Mouse (Mus musculus) induced T-regulatory cell, adult 2 months (primary cell): ENCODE results near the gene Abhd16b.

Experiments
- DNase-seq: peaks from one replicate; pipeline ENCODE4 v3.0.0-alpha.2; 2012; ENCODE audit warnings: low read depth

The Abhd16b gene

DNA sequence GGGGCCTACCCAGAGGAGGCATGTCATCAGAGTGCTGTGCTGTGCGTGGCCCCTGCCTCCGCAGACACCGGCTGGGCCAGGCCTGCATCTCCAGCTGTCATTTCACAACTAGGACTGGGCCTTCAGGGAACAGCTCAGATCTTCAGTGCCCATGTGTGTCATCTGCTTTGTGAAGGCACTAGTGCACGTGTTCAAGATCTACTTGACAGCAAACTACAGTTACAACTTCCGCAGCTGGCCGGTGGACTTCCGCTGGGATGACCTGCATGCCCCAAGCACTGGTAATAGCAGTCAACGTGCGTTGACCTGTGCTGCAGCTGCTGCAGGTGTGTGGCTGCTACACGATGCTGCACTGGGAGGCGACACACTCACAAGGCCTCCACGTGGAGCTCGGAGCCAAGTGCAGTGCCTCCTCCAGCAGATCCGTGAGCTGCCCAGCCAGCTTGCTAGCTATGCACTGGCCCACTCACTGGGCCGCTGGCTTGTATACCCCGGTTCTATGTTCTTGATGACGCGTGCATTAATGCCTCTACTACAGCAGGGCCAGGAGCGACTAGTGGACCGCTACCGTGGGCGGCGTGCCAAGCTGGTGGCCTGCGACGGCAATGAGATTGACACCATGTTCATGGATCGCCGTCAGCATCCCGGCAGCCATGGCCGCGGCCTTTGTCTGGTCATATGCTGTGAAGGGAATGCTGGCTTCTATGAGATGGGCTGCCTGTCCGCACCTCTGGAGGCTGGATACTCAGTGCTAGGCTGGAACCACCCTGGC is at the start of gene Abhd16b:
Abhd16b (plus strand) TSS at position 51 of the 772 bp plus-strand sequence.
- no peak for DNase-seq

DNA sequence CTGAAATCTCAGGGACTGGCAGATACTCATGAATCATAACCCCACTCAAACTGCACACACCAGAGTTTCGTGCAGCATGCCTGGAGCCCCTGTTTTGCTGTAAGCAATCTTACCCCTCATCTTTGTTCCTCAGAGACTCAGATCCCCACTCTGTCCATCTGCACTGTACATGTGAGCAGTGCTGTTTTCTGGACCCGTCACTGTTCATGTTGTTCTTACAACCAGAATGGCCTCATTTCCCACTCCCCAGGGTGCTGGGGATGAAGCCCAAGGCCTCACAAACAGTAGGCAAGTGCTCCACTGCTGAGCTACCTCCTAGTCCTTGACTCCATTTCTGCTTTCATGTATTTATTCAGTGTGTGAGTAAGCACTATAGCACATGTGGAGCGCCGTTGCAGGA is 40.8 kb upstream of the Abhd16b start:
- DNase-seq: no peak

DNA sequence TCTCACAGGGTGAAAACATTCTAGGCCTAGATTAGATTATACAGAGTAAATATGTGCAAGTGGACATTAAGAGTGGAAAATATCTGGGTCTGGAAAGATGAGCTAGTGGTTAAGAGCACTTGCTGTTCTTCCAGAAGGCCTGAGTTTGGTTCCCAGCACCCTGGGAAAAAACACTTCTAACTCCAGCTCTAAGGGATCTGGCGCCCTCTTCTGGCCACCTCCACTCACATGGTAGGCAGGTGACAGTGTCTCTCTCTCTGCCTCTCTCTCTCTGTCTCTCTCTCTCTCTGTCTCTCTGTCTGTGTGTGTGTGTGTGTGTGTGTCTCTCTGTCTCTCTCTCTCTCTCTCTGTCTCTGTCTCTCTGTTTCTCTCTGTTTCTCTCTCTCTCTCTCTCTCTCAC is 39.7 kb upstream of the Abhd16b start:
- peak; percentile 55 for DNase-seq

DNA sequence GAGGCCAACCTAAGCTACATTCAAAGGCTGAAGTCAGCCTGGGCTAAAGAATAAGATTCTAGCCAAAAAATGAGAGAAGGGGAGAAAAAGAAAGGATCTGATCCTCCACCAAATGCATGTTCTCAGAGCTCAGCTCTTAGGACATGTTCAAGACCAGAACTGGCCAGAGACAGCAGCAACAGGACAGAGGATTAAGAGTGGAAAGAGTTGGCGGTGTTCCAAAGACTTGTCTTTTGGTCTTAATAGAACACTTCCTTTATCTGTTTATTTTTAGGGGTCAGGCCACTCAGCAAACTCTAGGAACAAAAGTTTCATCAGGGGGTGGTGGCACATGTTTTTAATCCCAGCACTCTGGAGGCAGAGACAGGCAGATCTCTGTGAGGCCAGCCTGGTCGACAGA is 37.1 kb upstream of the Abhd16b start:
- no peak for DNase-seq

DNA sequence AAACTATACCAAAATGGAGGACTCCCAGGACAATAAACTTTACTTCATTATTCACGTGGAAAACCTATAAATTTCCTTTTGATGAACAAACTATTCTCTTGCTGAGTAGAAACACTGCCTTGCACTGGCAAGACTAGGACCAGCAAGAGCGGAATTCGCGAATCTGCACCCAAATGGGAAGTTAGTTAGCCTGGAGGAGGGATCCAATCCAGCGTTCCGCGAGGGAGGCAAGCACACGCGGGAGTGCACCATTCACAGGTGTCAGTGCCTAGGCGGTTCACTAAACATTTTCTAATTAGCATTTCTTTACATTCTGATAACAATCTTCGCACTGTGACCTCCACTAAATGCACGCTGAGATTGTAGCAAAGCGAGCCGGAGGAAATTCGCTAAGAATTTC is 35.2 kb upstream of the Abhd16b start:
- peak; percentile 38 for DNase-seq

DNA sequence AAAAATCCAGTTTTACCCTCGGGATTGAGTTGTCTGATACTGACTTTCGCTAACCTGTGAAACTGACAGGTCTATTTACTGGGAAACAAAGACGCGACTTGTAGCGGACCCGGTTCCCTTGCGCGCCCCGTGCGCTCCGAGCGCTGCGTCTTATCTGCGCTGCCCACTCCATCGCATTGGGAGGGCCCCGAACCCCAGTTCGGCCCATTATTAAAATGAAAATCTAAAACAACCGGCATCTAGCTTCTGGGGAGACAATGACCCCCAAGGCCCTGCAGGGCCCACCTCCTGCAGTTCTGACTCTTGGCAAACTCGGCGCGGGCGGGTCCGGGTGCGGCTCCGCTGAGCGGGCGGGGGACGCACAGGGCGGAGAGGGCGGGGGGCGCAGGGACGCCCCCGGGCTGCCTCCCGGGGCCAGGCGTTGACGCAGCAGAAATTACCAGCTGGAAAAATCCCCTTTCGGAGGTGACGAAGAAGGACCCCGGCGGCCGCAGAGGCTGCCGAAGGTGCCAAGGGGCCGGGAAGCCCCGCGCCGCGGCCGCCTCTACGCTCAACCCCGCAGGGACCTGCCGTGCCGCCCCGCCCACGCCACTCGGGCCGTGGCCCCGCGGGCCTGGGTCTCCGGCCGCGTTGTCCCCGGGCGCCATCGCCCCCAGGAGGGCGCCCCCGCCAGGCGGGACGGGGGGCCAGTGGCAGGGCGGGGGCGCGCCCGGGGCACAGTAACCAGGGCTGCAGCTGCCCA is 34.4 kb upstream of the Abhd16b start:
- DNase-seq: peak; percentile 73

DNA sequence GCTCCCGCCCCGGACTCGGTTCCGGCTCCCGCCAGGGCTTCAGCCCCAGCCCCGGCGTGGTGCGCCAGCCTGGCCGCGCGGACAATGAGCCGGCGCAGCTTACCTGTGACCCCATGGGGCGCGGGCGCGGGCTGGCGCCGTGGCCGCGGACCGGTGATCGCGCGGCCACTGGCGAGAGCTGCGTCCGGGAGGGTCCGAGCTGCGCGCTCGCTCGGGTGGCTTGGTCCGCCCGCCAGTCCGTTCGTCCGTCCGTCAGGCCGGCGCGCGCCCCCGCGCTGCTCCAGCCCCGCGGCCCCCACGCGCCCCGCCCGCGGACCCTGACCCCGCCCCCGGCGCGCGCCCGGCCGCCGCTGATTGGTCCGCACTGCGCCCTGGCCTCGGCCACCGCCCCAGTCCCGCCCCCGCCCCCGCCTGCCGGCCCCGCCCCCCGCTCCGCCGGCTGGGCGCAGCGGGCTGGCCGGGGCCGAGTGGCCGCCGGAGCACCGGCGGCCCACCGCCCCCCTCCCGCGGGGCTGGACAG is 33.8 kb upstream of the Abhd16b start, which contains the start of gene Zbtb46:
Zbtb46 (minus strand) TSS at position 274 of the 520 bp plus-strand sequence.
- peak; percentile 76 for DNase-seq

DNA sequence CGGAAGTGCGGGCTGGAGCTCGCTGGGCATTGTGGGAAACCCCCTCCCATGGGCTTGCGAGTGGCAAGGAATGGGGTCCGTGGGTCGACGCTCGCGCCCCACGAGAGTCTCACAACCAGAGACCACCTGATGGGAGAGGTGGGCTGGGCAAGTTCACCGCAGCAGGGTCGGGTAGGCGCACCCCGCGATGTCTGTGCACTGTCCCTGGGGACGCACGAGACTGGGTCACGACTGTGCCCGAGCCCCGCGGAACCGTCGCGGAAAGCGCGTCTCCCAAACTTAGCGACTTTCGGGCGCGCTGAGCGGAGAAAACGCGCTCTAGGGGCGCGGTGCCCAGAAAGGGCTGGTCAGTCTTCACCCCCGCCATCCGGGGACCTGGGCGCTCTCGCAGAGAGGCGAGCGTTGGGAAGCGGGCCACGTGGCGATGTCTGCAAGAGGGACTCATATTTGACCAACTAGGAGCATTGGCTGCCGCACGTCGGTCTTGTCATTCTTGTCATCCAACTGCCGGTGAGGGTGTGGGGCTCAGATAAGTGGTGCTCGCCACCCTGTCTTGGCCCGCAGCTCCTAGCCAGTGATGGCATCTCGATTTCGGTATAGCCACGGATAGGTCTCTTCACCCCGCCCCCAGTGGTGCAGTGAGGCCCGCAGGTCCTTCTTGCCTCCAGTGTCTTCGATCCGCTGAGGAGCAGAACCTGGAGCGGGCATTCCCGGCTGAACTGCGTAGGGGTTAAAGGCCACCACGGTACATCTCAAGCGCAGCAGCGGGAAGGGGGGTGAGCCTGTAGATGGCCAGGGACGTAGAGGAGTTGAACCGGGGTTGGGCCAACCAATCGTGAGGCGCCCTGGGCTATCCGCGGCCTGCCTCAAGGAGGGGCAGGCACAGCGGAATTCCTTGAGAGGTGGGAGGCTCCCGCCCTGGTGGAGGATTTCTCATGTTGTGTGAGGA is 33.1 kb upstream of the Abhd16b start:
- DNase-seq: peak; percentile 63

DNA sequence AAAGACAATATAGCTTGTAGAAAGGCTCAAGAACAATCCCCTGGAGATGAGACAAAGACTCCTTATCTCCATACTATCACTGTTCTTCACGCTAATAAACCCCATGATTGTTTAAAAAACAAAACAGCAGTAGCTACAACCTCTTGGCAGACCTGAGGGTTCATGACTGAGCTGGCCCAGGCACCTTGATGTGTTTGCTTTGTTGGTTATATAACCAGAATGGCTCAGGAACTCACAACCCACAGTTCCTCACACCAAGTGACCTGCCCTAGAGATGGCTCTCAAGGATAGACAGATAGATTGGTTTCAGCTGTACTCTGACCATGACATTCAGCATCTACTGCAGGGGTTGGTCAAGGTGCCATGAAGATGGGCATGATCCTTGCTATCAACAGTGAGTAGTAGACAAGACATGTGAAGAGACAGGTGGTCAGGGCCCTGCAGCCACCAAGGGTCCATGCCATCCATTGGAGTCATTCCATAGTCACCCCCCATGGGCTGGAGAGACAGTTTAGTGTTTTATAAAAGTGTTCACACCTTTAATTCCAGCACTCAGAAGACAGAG is 31.4 kb upstream of the Abhd16b start:
- peak; percentile 31 for DNase-seq

DNA sequence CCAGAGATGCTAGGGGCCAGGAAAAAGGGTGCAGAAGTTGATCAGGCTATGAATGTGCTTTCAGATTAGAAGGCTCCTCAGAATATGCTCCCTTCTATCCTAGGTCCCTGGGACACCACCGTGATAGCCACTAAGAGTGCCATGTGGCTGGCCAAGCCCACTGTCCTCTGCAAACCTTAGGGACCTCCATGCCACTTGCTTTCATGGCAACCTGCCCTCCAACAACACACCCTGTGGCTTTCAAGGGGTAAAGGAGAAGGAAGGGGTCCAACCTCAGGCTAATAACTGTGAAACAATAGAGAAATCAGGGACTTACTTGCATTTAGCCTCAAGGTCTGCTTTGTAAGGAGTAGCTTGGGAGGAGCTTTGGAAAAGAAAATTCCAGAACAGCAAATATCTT is 30.4 kb upstream of the Abhd16b start:
- no peak for DNase-seq

DNA sequence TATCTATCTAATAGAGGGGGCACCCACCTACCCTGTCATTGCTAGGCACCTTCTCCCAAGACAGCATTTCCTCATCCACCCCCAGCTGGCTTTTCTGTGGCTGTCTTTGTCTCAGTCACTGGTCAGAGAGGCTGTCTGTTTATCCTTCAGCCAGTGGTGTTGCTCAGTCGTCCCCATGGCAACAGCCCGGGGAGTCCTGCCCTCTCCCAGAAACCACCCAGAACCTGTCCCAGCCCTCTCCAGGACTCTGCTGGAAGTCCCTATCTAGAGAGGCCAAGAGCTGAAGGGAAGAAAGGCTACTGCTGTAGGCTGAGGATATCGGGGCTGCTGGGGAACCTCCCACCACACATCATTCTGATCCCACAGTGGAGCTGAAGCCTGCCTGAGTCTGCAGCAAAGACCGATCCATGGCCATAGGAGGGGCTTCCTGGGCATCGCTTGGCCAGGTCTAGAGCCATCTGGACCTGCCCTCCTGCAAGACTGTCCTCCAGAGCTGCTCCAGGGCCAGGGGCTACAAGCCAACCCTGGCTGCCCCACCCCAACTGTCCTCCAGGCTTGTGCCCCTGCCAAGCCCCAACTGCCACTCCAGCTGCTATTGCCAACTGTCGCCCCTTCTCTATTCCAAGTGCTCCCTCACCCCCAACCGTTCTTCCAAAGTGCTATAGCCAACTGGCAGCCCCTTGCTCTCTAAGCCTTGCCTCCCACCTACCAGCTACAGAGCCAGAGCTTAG is 29.8 kb upstream of the Abhd16b start:
- no peak for DNase-seq

DNA sequence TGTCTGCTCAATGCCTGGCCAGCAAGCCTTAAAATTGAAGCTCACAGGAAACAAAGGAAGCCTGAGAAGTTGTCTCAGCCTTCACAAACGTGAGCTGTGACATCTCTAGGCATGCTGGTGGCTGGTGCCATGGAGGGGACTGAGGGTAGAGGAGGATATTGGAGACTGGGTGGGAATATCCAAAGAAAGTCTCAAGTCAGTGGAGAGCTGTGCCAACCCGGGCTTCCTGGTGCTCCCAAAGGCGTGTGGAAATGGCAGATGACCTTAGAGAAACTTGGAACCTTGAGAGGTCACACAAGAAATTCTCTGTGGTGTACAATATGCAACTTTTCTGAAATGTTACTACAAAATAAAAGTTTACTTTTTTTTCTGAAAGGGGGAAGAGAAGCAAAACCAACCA is 27.6 kb upstream of the Abhd16b start:
- no peak for DNase-seq

DNA sequence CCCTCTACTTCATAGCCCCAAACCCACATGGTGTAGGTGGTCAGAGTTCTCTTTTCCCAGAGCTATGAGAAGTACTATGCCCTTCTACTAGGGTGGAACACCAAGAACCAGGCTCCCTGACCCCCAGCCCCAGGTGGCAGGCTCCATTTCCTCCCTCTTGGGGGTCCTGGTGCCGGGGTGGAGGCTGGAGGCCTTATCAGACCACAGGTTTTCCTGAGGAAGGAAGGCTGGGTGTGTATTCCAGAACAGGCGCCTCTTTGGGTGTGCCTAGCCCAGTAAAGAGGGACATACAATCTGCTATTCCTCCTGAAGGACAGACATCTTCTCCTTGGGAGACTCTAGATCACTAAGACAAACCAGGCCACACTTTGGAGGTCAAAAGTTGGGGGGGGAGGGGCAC is 22.7 kb upstream of the Abhd16b start:
- DNase-seq: no peak

DNA sequence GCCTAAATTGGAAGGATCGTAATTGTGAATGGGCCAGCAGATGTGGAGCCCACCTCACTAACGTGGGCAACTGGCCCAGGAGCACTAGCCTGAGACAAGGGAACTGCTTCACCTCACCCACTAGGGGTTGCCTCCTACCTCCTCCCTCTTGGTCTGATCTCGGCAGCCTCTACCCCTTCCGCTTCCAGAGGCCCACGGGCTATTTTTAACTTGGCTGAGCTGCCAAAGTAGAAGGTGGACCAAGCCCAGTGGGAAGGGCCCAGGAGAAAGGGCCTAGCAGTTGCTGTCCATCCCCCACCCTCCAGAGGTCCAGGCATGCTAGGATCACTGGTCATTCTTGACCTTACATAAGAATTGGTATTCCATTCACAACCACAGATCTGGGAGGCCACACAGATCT is 21.8 kb upstream of the Abhd16b start:
- DNase-seq: no peak

DNA sequence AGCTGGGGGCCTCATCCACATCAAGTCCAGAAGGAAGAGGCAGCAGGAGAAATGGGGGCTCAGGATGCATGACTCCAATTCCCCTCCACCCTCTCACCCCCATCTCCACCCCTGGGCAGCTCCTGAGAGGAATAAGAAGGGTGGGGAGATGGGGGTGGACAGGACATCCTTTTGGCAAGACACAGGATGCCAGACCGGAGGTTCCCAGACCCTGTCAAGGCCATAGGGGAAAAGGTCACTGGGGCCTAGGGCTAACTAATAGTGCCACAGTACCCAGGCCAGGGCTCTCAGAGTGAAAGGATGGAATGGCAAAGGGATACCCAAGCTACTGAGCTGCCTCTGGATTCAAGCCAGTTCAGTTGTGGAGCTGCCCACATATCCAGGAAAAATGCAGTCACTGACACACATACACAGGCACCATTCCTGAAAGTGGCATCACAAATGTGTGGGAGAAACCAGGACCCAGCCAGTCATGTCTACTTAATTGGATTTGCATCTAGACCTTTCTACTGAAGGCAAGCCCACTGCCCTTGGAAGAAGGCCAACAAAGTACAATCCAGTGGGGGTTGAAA is 20.7 kb upstream of the Abhd16b start:
- no peak for DNase-seq

DNA sequence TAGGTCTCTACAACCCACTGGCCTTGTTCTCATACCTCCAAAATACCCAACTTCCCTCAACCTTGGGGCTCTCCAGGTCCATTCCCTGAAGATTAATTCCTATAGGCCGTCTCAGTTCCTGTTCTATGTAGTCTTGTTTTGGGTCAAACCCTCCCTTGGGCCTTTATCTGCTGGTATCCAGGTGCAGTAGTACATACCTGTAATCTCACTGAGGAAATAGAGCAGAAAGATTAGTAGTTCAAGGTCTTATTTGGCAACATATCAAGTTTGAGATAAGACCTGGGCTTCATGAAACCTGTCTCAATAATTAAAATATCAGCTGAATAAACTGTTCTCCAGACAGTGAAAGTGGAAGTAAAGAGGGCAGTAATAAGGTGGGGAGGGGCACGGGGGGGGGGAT is 9.9 kb upstream of the Abhd16b start:
- no peak for DNase-seq

DNA sequence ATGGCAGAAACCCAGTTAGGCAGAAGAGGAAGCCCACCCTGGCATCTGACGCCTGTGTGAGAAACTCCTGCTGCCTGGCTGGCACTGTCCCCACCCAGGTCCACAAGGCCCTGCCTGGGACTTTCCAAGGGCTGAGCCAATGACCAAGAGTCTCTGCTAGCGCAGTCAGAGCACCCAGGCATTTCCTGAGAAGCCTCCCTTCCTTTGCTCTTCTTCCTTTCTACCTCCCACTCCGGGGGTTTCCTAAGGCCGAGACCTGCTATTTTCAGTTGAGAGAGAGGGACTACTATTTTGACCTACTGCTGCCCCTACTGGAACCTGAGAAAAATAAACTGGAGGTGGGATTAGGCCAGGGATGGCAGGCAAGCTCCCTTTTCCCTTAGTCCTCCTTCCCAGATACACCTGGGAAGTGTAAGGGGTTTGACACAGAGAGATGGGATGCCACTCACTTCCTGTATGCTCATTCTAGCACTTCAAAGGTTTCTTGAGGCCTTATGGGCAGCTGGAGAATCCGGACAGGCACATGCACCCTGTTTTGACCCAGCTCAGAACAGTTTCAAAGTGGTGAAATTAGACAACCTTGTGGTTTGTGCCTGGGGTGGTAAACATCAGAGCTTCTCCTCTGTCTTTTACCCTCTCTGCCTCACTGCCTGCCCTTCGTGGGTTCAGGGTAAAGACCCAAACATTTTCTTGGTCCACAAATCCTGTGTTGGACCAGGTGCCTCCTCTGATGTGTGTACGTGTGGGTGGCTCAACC is 9.3 kb upstream of the Abhd16b start:
- DNase-seq: peak; percentile 92

DNA sequence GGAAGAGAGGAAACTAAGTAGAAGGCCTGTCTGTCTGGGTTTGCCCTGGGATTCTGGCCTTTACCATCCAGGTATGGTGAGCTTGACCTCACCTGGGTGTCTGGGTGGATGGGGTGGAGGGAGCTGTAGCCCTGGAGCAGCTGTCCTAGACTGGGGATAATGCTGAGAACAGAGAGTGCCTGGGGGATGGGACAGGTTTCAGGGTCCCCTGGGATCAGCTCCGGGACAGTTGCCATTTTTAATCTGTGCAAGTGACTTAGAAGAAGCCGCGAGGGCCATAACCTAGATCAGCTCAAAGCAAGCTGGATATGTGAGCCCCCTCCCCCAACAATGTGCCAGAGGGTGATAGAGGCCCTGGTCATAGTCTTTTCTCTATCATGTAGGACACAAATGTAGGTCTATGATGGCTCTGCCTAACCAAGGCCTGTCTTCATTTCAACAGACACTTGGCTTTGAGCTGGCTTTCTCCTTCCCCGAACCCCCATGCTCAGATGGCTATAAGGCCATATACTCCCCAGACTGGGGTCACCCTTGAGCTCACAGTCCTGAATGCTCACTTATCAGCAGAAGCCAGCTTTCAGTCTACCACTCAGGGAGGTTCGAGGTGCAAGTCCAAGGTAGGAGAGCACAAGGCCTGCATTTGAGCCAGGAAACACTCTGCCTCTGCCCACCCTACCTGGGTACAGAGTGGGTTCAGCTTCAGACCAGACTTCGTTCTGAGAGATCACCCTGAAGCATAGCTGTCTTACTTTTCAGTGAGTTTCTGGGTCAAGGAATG is 8.4 kb upstream of the Abhd16b start:
- DNase-seq: no peak

DNA sequence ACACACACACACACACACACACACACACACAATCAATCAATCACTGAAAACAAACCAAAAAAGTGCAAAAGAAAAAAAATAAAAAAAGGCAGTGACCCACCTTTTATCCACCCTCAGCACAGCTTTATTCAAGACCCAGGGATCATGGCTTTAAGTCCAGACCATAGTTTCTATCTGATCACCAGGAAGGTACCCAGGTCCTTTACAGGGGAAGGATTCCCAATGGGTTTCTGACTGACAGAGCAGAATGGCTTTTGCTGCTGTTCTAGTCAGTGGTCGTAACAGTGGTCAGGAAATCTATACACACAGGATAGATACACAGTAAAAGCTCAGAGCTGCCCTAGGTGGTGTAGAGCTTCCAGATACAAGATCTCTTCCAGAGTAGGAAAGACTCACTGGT is 7.3 kb upstream of the Abhd16b start:
- no peak for DNase-seq
